Mouse (Mus musculus): Measurements from ENCODE around the gene Mfng.

- TF ChIP-seq CTCF (conservative IDR thresholded peaks at IDR 0.05; ENCODE audit: insufficient read depth, insufficient read length, low read depth, low read length), result no peak
- TF ChIP-seq POLR2A (IDR thresholded peaks at IDR 0.05; ENCODE audit: low read depth, low read length), result no peak
Observed at GRCm38 (mm10) chr15:78816074-78816391, 42.8 kb upstream of the Mfng start.

Data from kidney, adult 2 months (tissue).